Mouse (Mus musculus) right cerebral cortex, postnatal 4 days (tissue): ENCODE results near the gene P3h3.
"Not testable (repeated sequence)": the region's sequence is repeated elsewhere in the genome, so short reads cannot be mapped to it uniquely, and the experiment has no call there.

ENCODE experiments used
- DNase-seq: peaks from one replicate; pipeline ENCODE4 v3.0.0-alpha.2; 2022

Gene P3h3

GRCm38 (mm10) chr6:124856916-124857839 lies at the start of gene P3h3:
Gene P3h3 (minus strand): TSS chr6:124857752.
- peak; percentile 83 for DNase-seq

GRCm38 (mm10) chr6:124904991-124905860 lies 47.7 kb upstream of the P3h3 start:
- no peak for DNase-seq

- DNase-seq = peak; percentile 46
These were observed 46.8 kb upstream of the P3h3 start for GRCm38 (mm10) chr6:124904161-124904981.

DNA sequence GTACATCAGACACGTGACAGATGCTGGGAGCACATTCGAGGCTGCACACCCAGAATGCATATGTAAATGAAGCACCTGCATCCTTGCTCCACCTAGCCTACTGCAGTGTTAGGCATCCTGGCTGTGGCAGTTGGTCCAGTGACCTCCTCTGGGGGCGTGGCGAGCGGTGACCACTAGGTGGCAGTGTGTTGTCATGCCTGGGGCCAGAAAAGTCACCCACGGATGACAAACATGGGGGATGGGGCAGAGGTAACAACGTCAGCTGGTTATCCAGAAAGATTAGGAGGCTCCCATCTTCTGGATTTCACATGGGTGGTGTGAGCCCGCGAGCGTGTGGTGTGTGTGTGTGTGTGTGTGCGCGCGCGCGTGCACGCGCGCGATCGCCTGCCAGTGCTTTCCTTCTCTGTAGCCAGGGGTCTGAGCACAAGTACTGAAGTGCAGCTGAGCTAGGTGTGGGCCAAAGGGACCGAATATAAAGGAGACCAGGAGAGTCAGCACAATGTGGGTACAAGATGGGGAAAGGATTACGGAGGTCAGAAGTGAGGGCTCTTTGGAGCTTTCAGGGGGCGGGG lies 46.1 kb upstream of the P3h3 start:
- DNase-seq = peak; percentile 86

GRCm38 (mm10) chr6:124901851-124902250 lies 44.3 kb upstream of the P3h3 start:
- no peak for DNase-seq

- DNase-seq = no peak
These were observed 43.4 kb upstream of the P3h3 start for GRCm38 (mm10) chr6:124900801-124901480.

- no peak for DNase-seq
These were observed 42.7 kb upstream of the P3h3 start for GRCm38 (mm10) chr6:124900056-124900800.

DNA sequence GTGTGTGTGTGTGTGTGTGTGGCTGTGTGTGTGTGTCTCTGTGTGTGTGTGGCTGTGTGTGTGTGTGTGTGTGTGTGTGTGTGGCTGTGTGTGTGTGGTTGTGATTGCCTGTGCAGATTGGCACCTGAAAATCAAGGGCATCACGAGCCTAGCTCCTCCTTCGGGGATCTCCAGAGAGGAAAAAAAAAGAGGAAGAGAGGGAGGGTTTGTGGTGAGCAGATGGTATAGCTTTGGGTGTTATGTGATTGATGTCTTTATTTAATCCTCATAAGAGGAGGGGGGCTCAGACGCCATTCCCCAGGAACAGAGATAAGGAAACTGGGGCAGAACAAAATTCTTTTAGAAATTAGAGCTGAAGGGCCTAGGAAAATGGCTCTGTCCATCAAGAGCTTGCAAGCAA lies 40.8 kb upstream of the P3h3 start:
- DNase-seq = no peak

GRCm38 (mm10) chr6:124894113-124894512 lies 36.6 kb upstream of the P3h3 start:
- not testable (repeated sequence) for DNase-seq

GRCm38 (mm10) chr6:124890997-124891396 lies 33.4 kb upstream of the P3h3 start:
- DNase-seq = no peak

GRCm38 (mm10) chr6:124888555-124889125 lies 31.1 kb upstream of the P3h3 start:
- DNase-seq = no peak

- no peak for DNase-seq
These were observed 30.4 kb upstream of the P3h3 start, which contains the start of gene Cd4 for GRCm38 (mm10) chr6:124887986-124888385. Gene Cd4 (minus strand): TSS chr6:124888221.

DNA sequence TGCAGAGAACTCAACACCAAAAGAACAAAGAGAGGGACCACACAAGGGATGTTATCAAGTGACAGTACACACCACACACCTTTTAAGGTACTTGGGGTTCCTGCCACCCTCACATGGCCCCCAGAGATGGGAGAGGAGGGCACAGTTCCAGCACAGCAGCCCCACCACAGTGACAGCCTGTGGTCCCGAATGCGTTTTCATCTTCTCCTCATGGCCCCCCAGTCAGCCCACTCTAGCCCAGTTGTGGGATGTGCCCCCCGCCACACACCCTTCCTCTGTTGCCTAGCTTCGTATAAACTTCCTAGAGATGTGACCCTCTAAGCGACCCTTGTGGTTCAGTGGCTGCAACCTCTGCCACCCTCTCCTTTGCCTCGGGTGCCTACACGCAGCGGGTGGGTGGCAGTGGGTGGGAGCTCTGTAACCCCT lies 28.4 kb upstream of the P3h3 start:
- DNase-seq = no peak

DNA sequence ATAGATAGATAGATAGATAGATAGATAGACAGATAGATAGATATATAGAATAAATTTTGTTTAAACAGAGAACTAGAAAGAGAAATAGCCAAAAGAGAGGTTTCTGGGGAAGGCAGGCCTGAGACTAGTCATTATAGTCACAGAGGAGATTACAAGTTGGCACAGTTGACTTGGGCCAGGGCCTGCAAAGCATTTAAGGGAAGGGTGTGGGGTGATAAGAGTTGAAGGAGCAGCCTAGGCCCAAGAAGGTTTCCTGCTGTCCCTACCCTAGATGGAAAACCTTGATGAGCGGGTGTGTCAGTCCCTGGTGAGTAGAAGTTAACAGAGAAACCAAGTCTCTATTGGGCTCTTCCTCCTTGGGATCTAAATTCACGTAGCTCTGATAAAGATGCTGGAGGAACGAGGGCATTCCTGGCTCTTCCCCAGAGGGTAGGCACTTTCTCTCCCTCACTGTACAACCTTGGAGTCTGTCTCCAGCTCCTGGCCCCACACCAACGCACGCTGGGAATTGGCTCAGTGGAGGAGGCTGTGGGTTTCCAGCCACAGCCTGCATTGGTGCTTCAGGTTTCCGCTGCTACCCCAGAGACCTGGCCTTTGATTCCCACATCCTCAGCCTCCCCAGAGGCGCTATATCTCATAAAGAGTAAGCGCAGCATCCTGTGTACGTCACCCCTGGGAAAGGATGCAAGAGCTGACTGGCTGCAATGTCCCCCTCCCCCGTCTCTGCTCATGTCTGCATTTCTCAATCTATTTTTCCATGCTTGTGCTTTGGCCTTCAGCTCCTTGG lies 27.4 kb upstream of the P3h3 start:
- DNase-seq = no peak

GRCm38 (mm10) chr6:124883351-124883750 lies 25.8 kb upstream of the P3h3 start:
- no peak for DNase-seq

GRCm38 (mm10) chr6:124881821-124882220 lies 24.3 kb upstream of the P3h3 start:
- no peak for DNase-seq

DNA sequence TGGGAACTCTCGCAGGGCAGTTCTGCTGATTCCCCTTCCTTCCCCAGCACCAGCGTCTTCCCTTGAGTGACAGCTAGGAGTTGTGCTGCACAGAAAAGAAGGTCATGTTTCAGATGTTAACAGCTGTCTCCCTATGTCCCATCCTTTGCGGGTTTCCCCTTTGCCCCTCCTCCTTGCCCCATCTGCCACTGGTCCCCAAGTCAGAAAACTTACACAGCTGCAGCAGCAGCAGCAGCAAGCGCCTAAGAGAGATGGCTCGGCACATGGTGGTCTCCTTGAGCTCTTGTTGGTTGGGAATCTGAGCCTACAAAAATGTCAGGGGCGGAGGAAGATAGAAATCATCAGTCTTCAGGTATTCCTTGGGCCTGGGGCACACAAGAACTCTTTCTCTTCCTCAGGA lies 21.8 kb upstream of the P3h3 start:
- no peak for DNase-seq

- DNase-seq = no peak
These were observed 16.8 kb upstream of the P3h3 start for GRCm38 (mm10) chr6:124874348-124874747.

GRCm38 (mm10) chr6:124866560-124866959 lies 9.0 kb upstream of the P3h3 start:
- no peak for DNase-seq
